Mouse (Mus musculus) MEL (cell line): ENCODE measurements at regions not wholly inside any gene's neighbourhood (a gene's known extent, or its start where the extent isn't known, plus 50 kb on each side); places are given as distances from the start of the nearest gene placed in this dataset.

Source experiments
- DNase-seq: peaks from one replicate; pipeline ENCODE4 v3.0.0; 2011; ENCODE audit warnings: low read depth, low spot score
- H3K27ac ChIP-seq: 2 replicates; pipeline ENCODE4 v1.5.1; 2012; ENCODE audit warnings: low read depth, mild to moderate bottlenecking, control low read depth, low read length, moderate library complexity; ENCODE audit not compliant: control insufficient read depth
- H3K27me3 ChIP-seq, 2 experiments: fragments of 150-350 bp in 1 of 2; sonication (generic) in 1 of 2; 2 replicates each; pipeline ENCODE4 v1.6.1; 2012; ENCODE audit warnings: low read length in 2 of 2, mild to moderate bottlenecking in 2 of 2, improper control_type of control experiment in 1 of 2, moderate library complexity in 1 of 2; ENCODE audit not compliant: insufficient read depth in 2 of 2, control insufficient read depth in 1 of 2
- H3K36me3 ChIP-seq, 2 experiments: 2 replicates each; pipeline ENCODE4 v1.6.1; 2012 to 2014; ENCODE audit warnings: low read length in 2 of 2, improper control_type of control experiment in 1 of 2, inconsistent platforms in 1 of 2, mild to moderate bottlenecking in 1 of 2; ENCODE audit not compliant: insufficient read depth in 2 of 2, control insufficient read depth in 1 of 2
- H3K4me1 ChIP-seq, 2 experiments: fragments of 150-350 bp in 1 of 2; sonication (generic) in 1 of 2; 2 replicates each; pipeline ENCODE4 v1.6.1; 2012; ENCODE audit warnings: low read length in 2 of 2, improper control_type of control experiment in 1 of 2, mild to moderate bottlenecking in 1 of 2; ENCODE audit not compliant: insufficient read depth in 2 of 2, control insufficient read depth in 1 of 2
- H3K4me3 ChIP-seq, 2 experiments: fragments of 150-350 bp in 1 of 2; sonication (generic) in 1 of 2; 2 replicates each; pipeline ENCODE4 v1.5.1; 2012; ENCODE audit warnings: low read depth in 2 of 2, low read length in 2 of 2, mild to moderate bottlenecking in 2 of 2, moderate library complexity in 2 of 2, control low read depth in 1 of 2, improper control_type of control experiment in 1 of 2; ENCODE audit not compliant: control insufficient read depth in 1 of 2, insufficient read depth in 1 of 2
- H3K79me2 ChIP-seq: 2 replicates; pipeline ENCODE4 v1.6.1; 2012; ENCODE audit warnings: mild to moderate bottlenecking, low read length, moderate library complexity; ENCODE audit not compliant: control insufficient read depth, poor library complexity, insufficient read depth
- H3K9ac ChIP-seq: 2 replicates; pipeline ENCODE4 v1.6.1; 2012; ENCODE audit warnings: low read depth, mild to moderate bottlenecking, control low read depth, low read length, moderate library complexity; ENCODE audit not compliant: control insufficient read depth, poor library complexity, severe bottlenecking
- H3K9me3 ChIP-seq: fragments of 150-350 bp; sonication (generic); replicated peaks from 2 replicates; pipeline ENCODE4 v1.6.1; 2012; ENCODE audit warnings: mild to moderate bottlenecking, low read length, improper control_type of control experiment, moderate library complexity; ENCODE audit not compliant: insufficient read depth
- BHLHE40 ChIP-seq: IDR thresholded peaks from 2 replicates; pipeline ENCODE4 v1.6.1; 2012; ENCODE audit warnings: low read depth, mild to moderate bottlenecking, inconsistent platforms, low read length, improper control_type of control experiment, borderline replicate concordance
- CHD2 ChIP-seq: IDR thresholded peaks from 2 replicates; pipeline ENCODE4 v1.6.1; 2011; ENCODE audit warnings: low read length, improper control_type of control experiment
- CTCF ChIP-seq, 3 experiments: IDR thresholded peaks in 2 of 3; conservative IDR thresholded peaks in 1 of 3; 2 replicates each; pipeline ENCODE4 v1.5.1; 2011 to 2012; ENCODE audit warnings: low read length in 3 of 3, low read depth in 2 of 3, mild to moderate bottlenecking in 2 of 3, improper control_type of control experiment in 1 of 3, inconsistent platforms in 1 of 3, mixed read lengths in 1 of 3, moderate library complexity in 1 of 3; ENCODE audit not compliant: control insufficient read depth in 1 of 3, insufficient read depth in 1 of 3, poor library complexity in 1 of 3, severe bottlenecking in 1 of 3
- E2F4 ChIP-seq: IDR thresholded peaks from 2 replicates; pipeline ENCODE4 v1.6.1; 2011; ENCODE audit warnings: low read depth, low read length, improper control_type of control experiment, borderline replicate concordance
- ELF1 ChIP-seq: IDR thresholded peaks from 2 replicates; pipeline ENCODE4 v1.6.1; 2014; ENCODE audit warnings: low read depth, mild to moderate bottlenecking, inconsistent platforms, low read length, improper control_type of control experiment, moderate library complexity
- EP300 ChIP-seq, 2 experiments: IDR thresholded peaks; 2 replicates each; pipeline ENCODE4 v1.6.1; 2011; ENCODE audit warnings: improper control_type of control experiment in 2 of 2, low read length in 2 of 2, low read depth in 1 of 2, mild to moderate bottlenecking in 1 of 2
- GABPA ChIP-seq: IDR thresholded peaks from 2 replicates; pipeline ENCODE4 v1.6.1; 2012; ENCODE audit warnings: low read depth, mild to moderate bottlenecking, inconsistent platforms, low read length, improper control_type of control experiment, moderate library complexity
- HCFC1 ChIP-seq: IDR thresholded peaks from 2 replicates; pipeline ENCODE4 v1.6.1; 2012; ENCODE audit warnings: low read depth, mild to moderate bottlenecking, inconsistent platforms, low read length, improper control_type of control experiment, moderate library complexity
- JUND ChIP-seq: IDR thresholded peaks from 2 replicates; pipeline ENCODE4 v1.6.1; 2011; ENCODE audit warnings: low read depth, mild to moderate bottlenecking, improper control_type of control experiment, low read length
- KAT2A ChIP-seq: conservative IDR thresholded peaks from 2 replicates; pipeline ENCODE4 v1.6.1; 2012; ENCODE audit warnings: low read depth, low read length, improper control_type of control experiment, inconsistent platforms
- MAX ChIP-seq: IDR thresholded peaks from 2 replicates; pipeline ENCODE4 v1.6.1; 2011; ENCODE audit warnings: low read length, improper control_type of control experiment
- MYB ChIP-seq: IDR thresholded peaks from 2 replicates; pipeline ENCODE4 v1.6.1; 2011; ENCODE audit warnings: mild to moderate bottlenecking, low read depth, low read length, improper control_type of control experiment
- MYC ChIP-seq: IDR thresholded peaks from 2 replicates; pipeline ENCODE4 v1.6.1; 2011; ENCODE audit warnings: low read depth, mild to moderate bottlenecking, low read length, improper control_type of control experiment, moderate library complexity
- NELFE ChIP-seq: IDR thresholded peaks from 2 replicates; pipeline ENCODE4 v1.6.1; 2011; ENCODE audit warnings: low read depth, low read length, improper control_type of control experiment
- NRF1 ChIP-seq: IDR thresholded peaks from 2 replicates; pipeline ENCODE4 v1.6.1; 2014; ENCODE audit warnings: low read depth, mild to moderate bottlenecking, inconsistent platforms, low read length, improper control_type of control experiment, moderate library complexity; ENCODE audit not compliant: poor library complexity, insufficient read depth, severe bottlenecking
- POLR2AphosphoS2 ChIP-seq: IDR thresholded peaks from 2 replicates; pipeline ENCODE4 v1.6.1; 2011; ENCODE audit warnings: low read length, improper control_type of control experiment
- SIN3A ChIP-seq: IDR thresholded peaks from 2 replicates; pipeline ENCODE4 v1.6.1; 2012; ENCODE audit warnings: low read length, improper control_type of control experiment, inconsistent platforms
- SMC3 ChIP-seq: IDR thresholded peaks from 2 replicates; pipeline ENCODE4 v1.6.1; 2011; ENCODE audit warnings: low read depth, low read length, improper control_type of control experiment
- UBTF ChIP-seq: IDR thresholded peaks from 2 replicates; pipeline ENCODE4 v1.6.1; 2012; ENCODE audit warnings: low read depth, mild to moderate bottlenecking, inconsistent platforms, low read length, improper control_type of control experiment, moderate library complexity, borderline replicate concordance; ENCODE audit not compliant: insufficient read depth
- USF2 ChIP-seq, 2 experiments: IDR thresholded peaks; 2 replicates each; pipeline ENCODE4 v1.6.1; 2011 to 2012; ENCODE audit warnings: improper control_type of control experiment in 2 of 2, low read length in 2 of 2, borderline replicate concordance in 1 of 2, inconsistent platforms in 1 of 2, low read depth in 1 of 2, mild to moderate bottlenecking in 1 of 2; ENCODE audit not compliant: insufficient read depth in 1 of 2

GRCm38 (mm10) chr6:140229295-140229694, 188.0 kb upstream of the Plcz1 start:
- no peak overlapping the region for H3K9ac ChIP-seq
- no peak overlapping the region for H3K27ac ChIP-seq
- TF ChIP-seq USF2 (IDR thresholded peaks at IDR 0.05; ENCODE audit: borderline replicate concordance in 1 of 2, insufficient read depth in 1 of 2, low read depth in 1 of 2, low read length in 2 of 2) (no peak), CTCF (IDR thresholded peaks at IDR 0.05 in 2 of 3, conservative IDR thresholded peaks at IDR 0.05 in 1 of 3; ENCODE audit: control insufficient read depth in 1 of 3, insufficient read depth in 1 of 3, low read depth in 2 of 3, low read length in 3 of 3, poor library complexity in 1 of 3, severe bottlenecking in 1 of 3) (no peak), BHLHE40 (no peak), E2F4 (no peak), ELF1 (no peak), KAT2A (no peak), JUND (no peak), MYC (no peak), NELFE (no peak), UBTF (no peak), POLR2AphosphoS2 (no peak), MAX (no peak), SIN3A (no peak), HCFC1 (no peak), NRF1 (no peak), EP300 (IDR thresholded peaks at IDR 0.05; ENCODE audit: low read depth in 1 of 2, low read length in 2 of 2) (no peak), CHD2 (no peak), SMC3 (no peak)
- no peaks in the 10 kb centered on the region for H3K36me3 ChIP-seq
- no peak overlapping the region for H3K4me3 ChIP-seq
- H3K4me1 ChIP-seq: no peaks in the 10 kb centered on the region
- no peaks in the 10 kb centered on the region for H3K9me3 ChIP-seq
- no peaks in the 10 kb centered on the region for H3K79me2 ChIP-seq
- H3K27me3 ChIP-seq: no peaks in the 10 kb centered on the region
- no peak for DNase-seq

- no peak overlapping the region for H3K27ac ChIP-seq
- no peaks in the 10 kb centered on the region for H3K9me3 ChIP-seq
- no peak for DNase-seq
- TF ChIP-seq BHLHE40: no peak
- no peak for TF ChIP-seq MYB
- no peak for TF ChIP-seq NRF1
- no peak for TF ChIP-seq GABPA
- TF ChIP-seq POLR2AphosphoS2: no peak
- no peaks in the 10 kb centered on the region for H3K27me3 ChIP-seq
- H3K79me2 ChIP-seq: no peaks in the 10 kb centered on the region
- H3K36me3 ChIP-seq: no peaks in the 10 kb centered on the region
- H3K4me3 ChIP-seq: no peak overlapping the region
- H3K9ac ChIP-seq: no peak overlapping the region
- no peaks in the 10 kb centered on the region for H3K4me1 ChIP-seq
Measured at GRCm38 (mm10) chr6:140228741-140229140, 187.5 kb upstream of the Plcz1 start.
